Mouse (Mus musculus): Measurements from ENCODE around the gene Gdap1l1. TPM values are rescaled to one million over a fixed set of nuclear protein-coding genes. Genes with fewer than 3 reads are reported as not detected.

Gene Gdap1l1
- polyA plus RNA-seq, 1 experiment: 0.31 TPM

DNA sequence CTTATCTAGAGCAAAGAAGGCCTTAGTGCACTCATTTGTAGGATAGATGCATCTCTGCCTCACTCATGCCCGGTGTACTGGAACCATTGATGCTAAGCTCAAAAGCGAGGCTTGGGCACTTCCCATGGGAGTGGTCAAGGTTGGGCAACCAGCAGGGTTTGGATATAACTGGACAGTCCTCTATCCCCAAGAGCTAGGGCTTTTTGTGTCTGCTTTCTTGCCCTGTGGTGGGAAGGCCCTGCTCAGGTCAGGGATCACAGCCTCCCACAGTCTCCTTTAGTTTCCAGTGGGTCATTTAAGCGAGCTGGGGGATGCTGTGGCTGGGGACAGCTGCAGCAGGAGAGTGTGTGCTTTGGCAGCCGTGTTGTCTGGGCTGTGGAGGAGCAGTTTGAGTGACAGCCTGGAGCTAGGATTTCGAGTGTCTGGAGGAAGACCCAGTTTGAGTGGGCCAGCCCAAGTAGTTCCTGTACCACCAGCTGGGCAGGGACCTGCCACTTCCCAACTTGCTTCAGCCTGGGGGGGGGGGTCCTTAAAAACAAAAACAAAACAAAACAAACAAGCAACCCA is 51.5 kb downstream of the Gdap1l1 start:
- Histone ChIP-seq H3K27me3 (replicated peaks; ENCODE audit: control insufficient read depth, insufficient read depth, low read length) (no peaks in the 10 kb centered on the region), H3K4me1 (ENCODE audit: control insufficient read depth, insufficient read depth, low read length) (no peaks in the 10 kb centered on the region), H3K36me3 (ENCODE audit: control insufficient read depth, insufficient read depth, low read length) (no peaks in the 10 kb centered on the region), H3K4me3 (ENCODE audit: insufficient read depth, low read depth, low read length) (no peak overlapping the region), H3K27ac (ENCODE audit: insufficient read depth, low read depth, low read length) (no peak overlapping the region)
- TF ChIP-seq CTCF (conservative IDR thresholded peaks at IDR 0.05; ENCODE audit: insufficient read depth, insufficient read length, low read depth, low read length) (no peak), POLR2A (IDR thresholded peaks at IDR 0.05; ENCODE audit: low read depth, low read length) (no peak)
- no peak for DNase-seq
- 18% methylated on average over 5 of the region's 5 CpGs for WGBS

DNA sequence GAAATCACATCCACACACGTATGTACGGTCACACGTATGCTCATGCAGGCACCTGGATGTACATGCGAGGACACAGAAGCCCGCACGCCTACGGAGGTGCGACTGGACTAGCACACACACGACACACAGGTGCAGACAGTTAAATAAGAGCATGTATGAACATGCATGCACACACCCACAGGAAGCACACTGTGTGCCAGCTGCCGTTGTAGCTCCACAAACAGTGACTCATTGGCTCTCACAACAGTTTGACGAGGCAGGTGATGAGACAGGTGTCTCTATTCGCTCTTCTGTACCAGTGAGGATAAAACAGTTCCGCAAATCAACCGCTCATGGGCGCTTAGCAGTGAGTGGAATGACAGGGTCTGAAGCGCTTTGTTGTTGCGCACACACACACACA is 52.4 kb downstream of the Gdap1l1 start:
- H3K4me1 ChIP-seq (ENCODE audit: control insufficient read depth, insufficient read depth, low read length): no peaks in the 10 kb centered on the region
- no peaks in the 10 kb centered on the region for H3K36me3 ChIP-seq (ENCODE audit: control insufficient read depth, insufficient read depth, low read length)
- no peaks in the 10 kb centered on the region for H3K27me3 ChIP-seq (replicated peaks; ENCODE audit: control insufficient read depth, insufficient read depth, low read length)
- H3K4me3 ChIP-seq (ENCODE audit: insufficient read depth, low read depth, low read length): no peak overlapping the region
- 90% methylated on average over 17 of the region's 17 CpGs for WGBS
- H3K27ac ChIP-seq (ENCODE audit: insufficient read depth, low read depth, low read length): no peak overlapping the region
- DNase-seq: no peak
- no peak for TF ChIP-seq CTCF (conservative IDR thresholded peaks at IDR 0.05; ENCODE audit: insufficient read depth, insufficient read length, low read depth, low read length)

DNA sequence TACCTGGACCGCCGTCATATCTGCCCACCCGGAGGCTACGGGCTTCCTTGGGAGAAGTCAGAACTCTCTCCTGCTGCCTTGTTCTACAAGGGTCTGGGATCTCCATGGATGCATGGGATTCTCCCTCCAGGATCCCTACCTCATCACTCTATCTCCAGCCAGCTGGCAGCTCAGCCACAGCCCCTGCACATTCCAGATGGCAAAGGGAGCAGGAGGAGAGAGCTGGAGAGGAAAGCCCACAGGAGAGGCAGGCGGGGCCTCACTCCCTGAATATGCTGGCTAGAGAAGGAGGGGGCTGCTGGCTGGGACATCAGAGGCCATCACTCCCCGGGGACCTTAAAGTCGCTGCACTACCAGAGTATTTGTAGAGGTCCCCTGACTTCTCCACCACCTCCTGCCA is 53.1 kb downstream of the Gdap1l1 start:
- no peaks in the 10 kb centered on the region for H3K27me3 ChIP-seq (replicated peaks; ENCODE audit: control insufficient read depth, insufficient read depth, low read length)
- no peak for DNase-seq
- no peak overlapping the region for H3K27ac ChIP-seq (ENCODE audit: insufficient read depth, low read depth, low read length)
- no peaks in the 10 kb centered on the region for H3K4me1 ChIP-seq (ENCODE audit: control insufficient read depth, insufficient read depth, low read length)
- H3K4me3 ChIP-seq (ENCODE audit: insufficient read depth, low read depth, low read length): no peak overlapping the region
- WGBS: 64% methylated on average over 7 of the region's 7 CpGs
- no peak for TF ChIP-seq POLR2A (IDR thresholded peaks at IDR 0.05; ENCODE audit: low read depth, low read length)
- TF ChIP-seq CTCF (conservative IDR thresholded peaks at IDR 0.05; ENCODE audit: insufficient read depth, insufficient read length, low read depth, low read length): no peak
- no peaks in the 10 kb centered on the region for H3K36me3 ChIP-seq (ENCODE audit: control insufficient read depth, insufficient read depth, low read length)

GRCm38 (mm10) chr2:163492018-163492417 is 53.7 kb downstream of the Gdap1l1 start, which contains the start of gene R3hdml:
R3hdml (plus strand) TSS chr2:163492318.
- Histone ChIP-seq H3K27me3 (replicated peaks; ENCODE audit: control insufficient read depth, insufficient read depth, low read length) (no peaks in the 10 kb centered on the region), H3K27ac (ENCODE audit: insufficient read depth, low read depth, low read length) (no peak within 1 kb of the TSS), H3K36me3 (ENCODE audit: control insufficient read depth, insufficient read depth, low read length) (no peaks in the 10 kb centered on the region), H3K4me1 (ENCODE audit: control insufficient read depth, insufficient read depth, low read length) (no peaks in the 10 kb centered on the region), H3K4me3 (ENCODE audit: insufficient read depth, low read depth, low read length) (no peak within 1 kb of the TSS)
- WGBS: 61% methylated on average over 5 of the region's 5 CpGs
- no peak for TF ChIP-seq CTCF (conservative IDR thresholded peaks at IDR 0.05; ENCODE audit: insufficient read depth, insufficient read length, low read depth, low read length)
- no peak for TF ChIP-seq POLR2A (IDR thresholded peaks at IDR 0.05; ENCODE audit: low read depth, low read length)
- DNase-seq: no peak

GRCm38 (mm10) chr2:163493031-163493430 is 54.8 kb downstream of the Gdap1l1 start:
- 54% methylated on average over 5 of the region's 5 CpGs for WGBS

DNA sequence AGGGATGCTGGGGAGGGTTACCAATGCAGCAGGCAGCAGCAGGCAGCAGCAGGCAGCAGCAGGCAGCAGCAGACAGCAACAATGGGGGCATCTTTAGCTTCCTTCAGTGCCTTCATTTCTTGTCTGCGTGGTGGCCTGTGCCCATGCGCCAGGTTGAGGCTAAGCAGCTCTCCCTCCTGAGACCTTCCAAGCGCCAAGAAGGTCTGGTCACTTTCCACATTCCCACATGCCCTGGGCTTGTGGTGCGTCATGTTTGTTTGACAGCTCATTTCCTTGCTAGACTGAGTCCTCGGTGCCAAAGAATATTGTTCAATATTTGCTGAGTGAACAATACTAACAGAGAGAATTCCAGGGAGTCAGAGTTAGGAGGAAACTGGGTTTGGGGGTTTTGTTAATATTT is 55.7 kb downstream of the Gdap1l1 start:
- Histone ChIP-seq H3K27me3 (replicated peaks; ENCODE audit: control insufficient read depth, insufficient read depth, low read length) (no peaks in the 10 kb centered on the region), H3K36me3 (ENCODE audit: control insufficient read depth, insufficient read depth, low read length) (no peaks in the 10 kb centered on the region), H3K4me3 (ENCODE audit: insufficient read depth, low read depth, low read length) (no peak overlapping the region), H3K4me1 (ENCODE audit: control insufficient read depth, insufficient read depth, low read length) (no peaks in the 10 kb centered on the region), H3K27ac (ENCODE audit: insufficient read depth, low read depth, low read length) (no peak overlapping the region)
- DNase-seq: no peak
- TF ChIP-seq POLR2A (IDR thresholded peaks at IDR 0.05; ENCODE audit: low read depth, low read length) (no peak), CTCF (conservative IDR thresholded peaks at IDR 0.05; ENCODE audit: insufficient read depth, insufficient read length, low read depth, low read length) (no peak)
- WGBS: 46% methylated on average over 5 of the region's 5 CpGs

More at GRCm38 (mm10) chr2:163493031-163493430, 54.8 kb downstream of the Gdap1l1 start:
- no peaks in the 10 kb centered on the region for H3K36me3 ChIP-seq (ENCODE audit: control insufficient read depth, insufficient read depth, low read length)
- DNase-seq: no peak
- H3K4me1 ChIP-seq (ENCODE audit: control insufficient read depth, insufficient read depth, low read length): no peaks in the 10 kb centered on the region
- TF ChIP-seq CTCF (conservative IDR thresholded peaks at IDR 0.05; ENCODE audit: insufficient read depth, insufficient read length, low read depth, low read length) (no peak), POLR2A (IDR thresholded peaks at IDR 0.05; ENCODE audit: low read depth, low read length) (no peak)
- H3K27ac ChIP-seq (ENCODE audit: insufficient read depth, low read depth, low read length): no peak overlapping the region
- H3K4me3 ChIP-seq (ENCODE audit: insufficient read depth, low read depth, low read length): no peak overlapping the region
- no peaks in the 10 kb centered on the region for H3K27me3 ChIP-seq (replicated peaks; ENCODE audit: control insufficient read depth, insufficient read depth, low read length)

DNA sequence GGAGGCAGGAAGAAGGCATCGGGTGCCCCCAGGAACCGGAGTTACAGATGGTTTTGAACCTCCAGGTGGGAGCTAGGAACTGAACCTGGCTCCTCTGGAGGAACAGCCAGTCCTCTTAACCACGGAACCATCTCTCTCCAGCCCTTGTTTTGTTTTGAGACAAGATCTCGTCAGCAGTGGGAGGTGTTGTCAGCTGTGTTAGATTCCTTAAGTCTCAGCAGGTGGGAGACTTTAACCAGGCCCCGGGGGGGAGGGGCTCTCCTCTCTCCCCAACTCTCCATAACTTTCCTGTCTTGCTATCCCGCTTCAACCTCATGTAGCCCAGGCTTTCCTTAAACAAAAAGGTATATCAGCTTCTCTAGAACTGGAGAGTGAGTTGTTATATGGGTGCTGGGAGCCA is 56.2 kb downstream of the Gdap1l1 start:
- Histone ChIP-seq H3K27ac (ENCODE audit: insufficient read depth, low read depth, low read length) (no peak overlapping the region), H3K27me3 (replicated peaks; ENCODE audit: control insufficient read depth, insufficient read depth, low read length) (no peaks in the 10 kb centered on the region), H3K4me1 (ENCODE audit: control insufficient read depth, insufficient read depth, low read length) (no peaks in the 10 kb centered on the region), H3K4me3 (ENCODE audit: insufficient read depth, low read depth, low read length) (no peak overlapping the region), H3K36me3 (ENCODE audit: control insufficient read depth, insufficient read depth, low read length) (no peaks in the 10 kb centered on the region)
- WGBS: 50% methylated on average over 6 of the region's 6 CpGs
- no peak for DNase-seq
- TF ChIP-seq POLR2A (IDR thresholded peaks at IDR 0.05; ENCODE audit: low read depth, low read length) (no peak), CTCF (conservative IDR thresholded peaks at IDR 0.05; ENCODE audit: insufficient read depth, insufficient read length, low read depth, low read length) (no peak)
